Mouse (Mus musculus): ENCODE measurements around the gene Rel. TPM values are rescaled to one million over a fixed set of nuclear protein-coding genes. Genes with fewer than 3 reads are reported as not detected.

Gene Rel
- polyA plus RNA-seq, 1 experiment from 2014 or later: 0.47 TPM

GRCm38 (mm10) chr11:23704604-23705294 is 66.0 kb downstream of the Rel start:
- no peak for ATAC-seq (ENCODE audit: low read depth)
- Histone ChIP-seq H3K36me3 (peaks cover 53% of the 10 kb centered on the region), H3K4me2 (no peak overlapping the region), H3K4me3 (no peak overlapping the region), H3K27ac (replicated peaks) (no peak overlapping the region), H3K9ac (no peak overlapping the region), H3K4me1 (replicated peaks) (no peaks in the 10 kb centered on the region), H3K27me3 (no peaks in the 10 kb centered on the region), H3K9me3 (no peaks in the 10 kb centered on the region)
- WGBS: 80% methylated on average over 7 of the region's 7 CpGs

- no peak for ATAC-seq (ENCODE audit: low read depth)
- WGBS: 97% methylated on average over 3 of the region's 3 CpGs
- no peak overlapping the region for H3K27ac ChIP-seq (replicated peaks)
- no peak overlapping the region for H3K9ac ChIP-seq
- H3K4me1 ChIP-seq (replicated peaks): no peaks in the 10 kb centered on the region
- H3K36me3 ChIP-seq: peaks cover 29% of the 10 kb centered on the region
- H3K9me3 ChIP-seq: no peaks in the 10 kb centered on the region
- no peaks in the 10 kb centered on the region for H3K27me3 ChIP-seq
- no peak overlapping the region for H3K4me2 ChIP-seq
- no peak overlapping the region for H3K4me3 ChIP-seq
Measured at GRCm38 (mm10) chr11:23701831-23702230, 68.9 kb downstream of the Rel start.

GRCm38 (mm10) chr11:23699414-23700095 is 71.2 kb downstream of the Rel start:
- no peak for ATAC-seq (ENCODE audit: low read depth)
- no peaks in the 10 kb centered on the region for H3K27me3 ChIP-seq
- H3K4me3 ChIP-seq: no peak overlapping the region
- H3K9ac ChIP-seq: no peak overlapping the region
- H3K9me3 ChIP-seq: no peaks in the 10 kb centered on the region
- H3K27ac ChIP-seq (replicated peaks): no peak overlapping the region
- H3K4me2 ChIP-seq: no peak overlapping the region
- 81% methylated on average over 3 of the region's 3 CpGs for WGBS
- H3K36me3 ChIP-seq: peaks cover 29% of the 10 kb centered on the region
- no peaks in the 10 kb centered on the region for H3K4me1 ChIP-seq (replicated peaks)

- Histone ChIP-seq H3K4me1 (replicated peaks) (no peaks in the 10 kb centered on the region), H3K4me3 (no peak overlapping the region), H3K9ac (no peak overlapping the region), H3K4me2 (no peak overlapping the region), H3K36me3 (peaks cover 24% of the 10 kb centered on the region), H3K27ac (replicated peaks) (no peak overlapping the region), H3K9me3 (no peaks in the 10 kb centered on the region), H3K27me3 (no peaks in the 10 kb centered on the region)
- WGBS: 77% methylated on average over 2 of the region's 2 CpGs
- ATAC-seq (ENCODE audit: low read depth): no peak
Measured at GRCm38 (mm10) chr11:23698526-23698925, 72.2 kb downstream of the Rel start.

GRCm38 (mm10) chr11:23695847-23696246 is 74.9 kb downstream of the Rel start:
- Histone ChIP-seq H3K36me3 (peaks cover 12% of the 10 kb centered on the region), H3K27me3 (no peaks in the 10 kb centered on the region), H3K9ac (no peak overlapping the region), H3K27ac (replicated peaks) (no peak overlapping the region), H3K9me3 (no peaks in the 10 kb centered on the region), H3K4me2 (no peak overlapping the region), H3K4me3 (no peak overlapping the region), H3K4me1 (replicated peaks) (no peaks in the 10 kb centered on the region)
- no peak for ATAC-seq (ENCODE audit: low read depth)

GRCm38 (mm10) chr11:23693286-23693685 is 77.5 kb downstream of the Rel start:
- Histone ChIP-seq H3K9ac (no peak overlapping the region), H3K4me1 (replicated peaks) (no peaks in the 10 kb centered on the region), H3K4me3 (no peak overlapping the region), H3K27me3 (no peaks in the 10 kb centered on the region), H3K36me3 (peaks cover 20% of the 10 kb centered on the region), H3K4me2 (no peak overlapping the region), H3K27ac (replicated peaks) (no peak overlapping the region), H3K9me3 (no peaks in the 10 kb centered on the region)
- ATAC-seq (ENCODE audit: low read depth): no peak
- WGBS: 89% methylated on average over 2 of the region's 2 CpGs

- WGBS: 87% methylated on average over 1 of the region's 1 CpGs
- ATAC-seq (ENCODE audit: low read depth): no peak
- no peak overlapping the region for H3K9ac ChIP-seq
Measured at GRCm38 (mm10) chr11:23688060-23688459, 82.7 kb downstream of the Rel start.

More at GRCm38 (mm10) chr11:23688060-23688459, 82.7 kb downstream of the Rel start:
- no peak overlapping the region for H3K4me3 ChIP-seq
- no peak overlapping the region for H3K27ac ChIP-seq (replicated peaks)
- no peak overlapping the region for H3K4me2 ChIP-seq
- no peaks in the 10 kb centered on the region for H3K4me1 ChIP-seq (replicated peaks)
- peaks cover 35% of the 10 kb centered on the region for H3K36me3 ChIP-seq
- no peaks in the 10 kb centered on the region for H3K9me3 ChIP-seq
- H3K27me3 ChIP-seq: no peaks in the 10 kb centered on the region

Other genes starting within 250 kb of the Rel start
- gene 1700093K21Rik, start 249.8 kb downstream of the Rel start, polyA plus RNA-seq (2015; fragmentation: Nextera tagmentation; extraction: Ambion mirVana): 0.22 and 0.39 TPM in 2 replicates
- gene 0610010F05Rik, start 137.3 kb downstream of the Rel start, polyA plus RNA-seq (2015; fragmentation: Nextera tagmentation; extraction: Ambion mirVana): 128 and 133 TPM in 2 replicates
- 14.1 and 14.3 TPM in 2 replicates for gene Pus10, start 105.3 kb downstream of the Rel start, polyA plus RNA-seq (2015; fragmentation: Nextera tagmentation; extraction: Ambion mirVana)
- gene Pex13, start 105.0 kb downstream of the Rel start, polyA plus RNA-seq (2015; fragmentation: Nextera tagmentation; extraction: Ambion mirVana): 38.8 and 45.1 TPM in 2 replicates
- 19.5 and 24.0 TPM in 2 replicates for gene Papolg, start 124.3 kb upstream of the Rel start, polyA plus RNA-seq (2015; fragmentation: Nextera tagmentation; extraction: Ambion mirVana)